Mouse (Mus musculus) layer of hippocampus, adult 9-10 months (tissue): ENCODE data around the gene Gusb.
A peak's percentile ranks its signal among the peaks of the same experiment; 100 is the strongest.
"Not testable (repeated sequence)": the region's sequence is repeated elsewhere in the genome, so short reads cannot be mapped to it uniquely, and the experiment has no call there.

Experiments
- DNase-seq: peaks from one replicate; pipeline ENCODE4 v3.0.0; 2022; ENCODE audit warnings: low spot score

Gene Gusb

DNA sequence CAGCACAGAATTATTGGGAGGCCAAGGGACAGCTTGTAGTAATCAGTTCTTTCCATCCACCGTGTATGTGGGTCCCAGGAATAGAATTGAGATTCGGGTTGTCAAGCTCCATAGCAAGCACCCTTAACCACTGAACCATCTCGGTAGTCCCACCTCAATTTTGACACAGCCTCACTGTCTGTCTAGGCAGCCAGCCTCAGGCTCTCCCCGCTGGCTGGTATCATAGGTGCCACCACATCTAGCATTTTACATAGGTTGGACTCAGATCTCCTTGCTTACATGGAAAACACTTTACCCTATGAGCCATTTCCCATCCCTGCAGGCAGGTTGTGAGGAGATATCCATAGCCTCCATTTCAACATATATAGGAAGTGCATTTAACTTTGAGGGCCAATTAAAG is 28.5 kb downstream of the Gusb start:
- DNase-seq = no peak

- no peak for DNase-seq
Measured at GRCm38 (mm10) chr5:129971491-129971890, 31.4 kb downstream of the Gusb start.

- DNase-seq = no peak
Measured at GRCm38 (mm10) chr5:129968417-129968816, 34.4 kb downstream of the Gusb start.

DNA sequence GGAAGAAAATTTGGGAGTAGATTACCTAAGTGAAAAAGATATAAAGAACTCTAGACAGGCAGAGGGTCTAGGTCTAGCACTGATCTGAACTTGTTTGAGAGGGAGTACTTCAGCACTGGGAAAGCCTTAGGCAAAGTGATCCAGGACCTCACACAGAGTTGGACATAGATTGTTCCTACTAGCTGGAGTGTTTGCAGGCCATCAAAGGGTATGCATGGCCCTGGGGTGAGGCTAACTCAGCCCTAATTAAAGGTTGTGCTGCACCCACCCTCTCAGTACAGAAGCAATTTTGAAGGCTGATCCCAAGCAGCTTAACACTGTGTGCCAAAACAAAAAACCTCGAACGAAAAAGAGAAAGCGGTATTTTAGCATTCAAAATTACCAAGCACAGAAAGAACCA is 36.4 kb downstream of the Gusb start:
- no peak for DNase-seq

- no peak for DNase-seq
Measured at GRCm38 (mm10) chr5:129963224-129963623, 39.6 kb downstream of the Gusb start.

DNA sequence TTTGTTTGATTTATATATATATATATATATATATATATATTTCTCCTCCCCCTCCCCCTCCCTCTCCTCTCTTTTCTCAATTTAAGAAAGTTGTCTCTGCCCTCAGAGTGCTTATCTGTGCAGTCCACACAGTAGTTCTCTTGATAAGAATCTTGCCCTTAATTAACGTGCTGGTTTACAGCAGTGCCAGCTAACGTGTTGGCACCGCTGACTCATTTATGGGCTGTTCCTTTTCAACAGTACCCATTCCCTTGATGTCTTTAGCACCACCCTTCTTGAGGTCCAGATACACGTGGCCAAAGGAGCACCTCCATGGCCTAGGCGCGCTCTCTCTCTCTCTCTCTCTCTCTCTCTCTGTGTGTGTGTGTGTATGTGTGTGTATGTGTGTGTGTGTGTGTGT is 47.1 kb downstream of the Gusb start:
- no peak for DNase-seq

GRCm38 (mm10) chr5:129954473-129955254 is 48.2 kb downstream of the Gusb start:
- no peak for DNase-seq

GRCm38 (mm10) chr5:129952143-129952542 is 50.7 kb downstream of the Gusb start:
- no peak for DNase-seq

- no peak for DNase-seq
Measured at GRCm38 (mm10) chr5:129947528-129948033, 55.3 kb downstream of the Gusb start.

DNA sequence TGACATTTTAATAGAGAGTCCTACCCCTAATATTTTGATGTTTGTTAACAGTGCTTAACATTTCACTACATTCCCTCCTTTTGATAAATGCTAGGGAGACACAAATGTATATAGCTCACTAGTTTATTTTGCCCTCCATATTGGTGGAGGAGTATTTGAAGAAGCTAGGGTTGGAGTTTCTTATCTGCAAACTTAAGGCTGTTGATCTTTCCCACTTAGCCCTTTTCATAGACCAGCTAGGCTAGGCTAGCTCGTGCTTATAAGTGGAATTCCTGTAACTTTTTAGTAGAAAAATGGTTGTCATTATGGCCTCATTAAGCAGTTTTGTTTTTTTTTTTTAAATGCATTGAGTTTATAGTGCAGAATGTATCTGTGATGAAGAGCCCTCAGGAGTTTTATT is 59.4 kb downstream of the Gusb start:
- DNase-seq = no peak

GRCm38 (mm10) chr5:129942073-129942939 is 60.5 kb downstream of the Gusb start:
- not testable (repeated sequence) for DNase-seq

- peak; percentile 90 for DNase-seq
Measured at GRCm38 (mm10) chr5:129941495-129942045, 61.3 kb downstream of the Gusb start, which contains the start of gene Vkorc1l1. Gene Vkorc1l1 (plus strand): TSS chr5:129941970.

DNA sequence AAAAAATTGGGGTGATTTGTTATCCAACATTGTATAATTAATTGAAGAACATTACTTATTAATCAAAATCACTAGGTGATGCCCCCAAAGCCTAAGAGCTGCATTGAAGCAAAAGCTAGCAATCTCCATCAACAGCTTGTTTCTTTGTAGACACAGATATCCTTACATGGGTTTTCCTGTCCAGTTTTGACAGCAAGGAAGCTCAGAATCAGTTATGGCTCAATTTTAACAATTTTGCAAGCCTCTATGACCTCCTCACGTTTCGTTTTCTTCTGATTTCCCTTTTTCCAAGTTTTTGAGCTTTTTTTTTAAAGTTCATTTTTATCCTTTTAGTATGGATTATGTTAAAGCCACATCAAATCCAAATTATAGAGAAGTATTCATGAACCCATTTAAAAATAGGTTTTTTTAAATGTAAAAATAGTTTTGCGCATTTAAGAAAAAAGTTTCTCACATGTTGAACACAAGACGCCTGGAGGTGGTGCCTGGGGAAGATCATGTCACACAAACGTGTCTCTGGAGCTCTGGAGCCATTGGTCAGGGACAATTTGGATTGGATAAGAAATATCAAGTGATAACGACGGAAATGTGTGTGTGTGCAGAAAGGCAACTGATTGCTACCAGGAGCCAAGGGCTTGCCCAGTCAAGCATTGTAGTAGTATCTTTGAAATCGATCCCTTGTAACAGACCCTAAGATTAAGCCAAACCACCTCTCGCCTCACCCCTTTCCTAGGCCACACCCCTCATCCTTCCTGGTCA is 61.9 kb downstream of the Gusb start:
- DNase-seq = no peak

DNA sequence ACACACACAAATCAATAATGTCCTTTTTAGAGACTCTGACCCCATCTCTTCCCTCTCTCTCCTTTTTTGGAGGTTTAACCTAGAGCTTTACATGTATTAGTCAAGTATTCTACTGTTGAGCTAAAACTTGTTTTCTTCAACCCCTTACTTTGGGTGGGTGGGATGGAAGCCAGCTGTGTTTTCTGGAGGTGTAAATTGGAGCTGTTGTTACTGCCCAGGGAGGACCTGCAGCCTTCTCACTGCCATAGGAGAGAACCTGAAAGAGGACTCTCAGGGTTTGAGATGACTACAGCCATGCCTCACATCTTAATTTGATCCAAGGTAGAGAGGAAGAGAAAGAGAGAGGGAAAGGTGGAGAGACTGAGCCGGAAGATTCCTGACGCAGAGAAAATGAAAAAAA is 62.6 kb downstream of the Gusb start:
- DNase-seq = no peak
